Mouse (Mus musculus) E14TG2a.4 (cell line): ENCODE measurements at regions not wholly inside any gene's neighbourhood (a gene's known extent, or its start where the extent isn't known, plus 50 kb on each side); places are given as distances from the start of the nearest gene placed in this dataset.

ENCODE experiments used
- CTCF ChIP-seq: conservative IDR thresholded peaks from 2 replicates; pipeline ENCODE4 v1.5.1; 2014; ENCODE audit warnings: low read length
- POU5F1 ChIP-seq: IDR thresholded peaks from 2 replicates; pipeline ENCODE4 v1.6.1; 2014; ENCODE audit warnings: low read length, borderline replicate concordance

DNA sequence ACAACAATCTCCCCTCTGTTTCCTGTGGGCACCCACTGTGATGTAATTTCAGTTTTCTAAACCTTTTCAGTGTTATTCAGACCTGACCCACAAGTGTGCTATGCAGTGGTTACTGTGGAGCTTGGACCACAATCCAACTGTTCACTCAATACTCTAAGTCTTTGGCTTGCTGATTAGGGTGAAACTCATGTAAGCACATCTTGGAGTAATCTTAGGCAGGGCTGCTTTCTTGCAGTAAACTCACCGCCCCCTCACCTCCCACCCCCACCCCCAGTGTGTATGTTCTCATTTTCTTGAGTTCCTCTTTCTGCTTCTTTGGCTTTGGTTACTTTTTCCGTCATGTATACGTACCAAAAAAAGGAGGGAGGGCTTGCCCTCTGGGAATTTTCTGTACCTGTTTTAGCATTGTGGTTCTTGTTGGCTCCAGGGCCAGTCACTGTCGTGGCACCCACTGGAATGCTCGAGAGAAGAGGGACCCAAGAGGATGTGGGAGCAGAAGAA is 158.2 kb upstream of the Lrig1 start:
- TF ChIP-seq CTCF: no peak
- TF ChIP-seq POU5F1: no peak
